Mouse (Mus musculus) naive thymus-derived CD4-positive, alpha-beta T cell, adult 2 months (primary cell): Measurements from ENCODE around the gene Afg1l.

Experiments
- DNase-seq: peaks from one replicate; pipeline ENCODE4 v3.0.0-alpha.2; 2011; ENCODE audit warnings: low read depth

The Afg1l gene

GRCm38 (mm10) chr10:42478341-42478720 lies at the start of gene Afg1l:
Afg1l (minus strand) TSS chr10:42478565.
- peak; percentile 96 for DNase-seq

GRCm38 (mm10) chr10:42525682-42526081 lies 47.3 kb upstream of the Afg1l start:
- DNase-seq, result no peak

DNA sequence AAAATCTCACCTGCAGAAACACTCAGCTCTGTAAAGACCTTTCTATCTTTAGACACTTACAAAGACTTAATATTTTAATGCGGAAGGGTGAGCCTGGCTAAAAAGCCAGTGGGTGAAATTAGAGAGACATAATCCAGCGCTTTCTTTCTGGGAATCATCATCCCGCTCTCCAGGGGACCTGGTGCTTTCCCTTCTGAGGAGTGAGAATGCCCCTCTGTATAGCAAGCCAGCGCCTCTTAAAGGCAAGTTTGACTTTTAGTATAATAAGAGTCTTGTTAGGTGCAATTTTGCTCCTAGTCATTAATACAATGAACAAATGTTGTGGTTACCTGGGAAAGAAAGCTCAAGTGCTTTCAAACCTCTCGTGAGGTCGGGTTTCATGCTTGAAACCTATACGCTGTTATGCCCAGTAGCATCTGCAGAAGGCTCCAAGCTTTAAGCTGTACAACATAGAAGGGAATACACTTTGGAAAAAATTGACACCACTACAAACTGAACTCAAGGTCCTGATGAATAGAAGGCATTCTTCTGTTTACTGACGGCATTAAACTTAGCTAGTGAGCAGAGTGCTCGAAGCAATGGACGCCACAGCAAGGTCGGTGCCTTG lies 45.3 kb upstream of the Afg1l start:
- DNase-seq, result no peak

DNA sequence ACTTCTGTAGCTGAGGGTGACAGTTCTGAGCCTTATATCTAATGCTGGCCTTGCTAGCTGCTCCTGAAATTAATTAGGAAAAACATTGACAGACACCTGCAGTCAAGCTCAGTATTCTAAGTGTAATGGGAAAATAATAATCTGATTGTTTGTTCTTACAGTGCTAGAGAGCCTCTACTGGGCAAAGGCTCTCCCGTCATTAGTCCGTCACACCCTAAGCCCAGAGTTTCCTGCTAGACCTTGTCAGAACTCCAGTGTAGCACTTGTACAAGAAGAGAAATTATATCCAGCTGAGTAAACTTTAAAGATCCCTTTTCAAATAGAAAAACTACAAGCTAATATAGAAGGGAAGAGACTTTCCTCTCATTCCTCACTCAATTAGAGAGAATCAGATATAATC lies 44.5 kb upstream of the Afg1l start:
- no peak for DNase-seq

GRCm38 (mm10) chr10:42521315-42521981 lies 43.1 kb upstream of the Afg1l start:
- no peak for DNase-seq

- DNase-seq, result no peak
Observed at GRCm38 (mm10) chr10:42518363-42518762, 40.0 kb upstream of the Afg1l start.

- DNase-seq, result no peak
Observed at GRCm38 (mm10) chr10:42514125-42514524, 35.8 kb upstream of the Afg1l start.

- DNase-seq, result no peak
Observed at GRCm38 (mm10) chr10:42511184-42512135, 33.1 kb upstream of the Afg1l start.

GRCm38 (mm10) chr10:42510141-42510540 lies 31.8 kb upstream of the Afg1l start:
- peak; percentile 38 for DNase-seq

DNA sequence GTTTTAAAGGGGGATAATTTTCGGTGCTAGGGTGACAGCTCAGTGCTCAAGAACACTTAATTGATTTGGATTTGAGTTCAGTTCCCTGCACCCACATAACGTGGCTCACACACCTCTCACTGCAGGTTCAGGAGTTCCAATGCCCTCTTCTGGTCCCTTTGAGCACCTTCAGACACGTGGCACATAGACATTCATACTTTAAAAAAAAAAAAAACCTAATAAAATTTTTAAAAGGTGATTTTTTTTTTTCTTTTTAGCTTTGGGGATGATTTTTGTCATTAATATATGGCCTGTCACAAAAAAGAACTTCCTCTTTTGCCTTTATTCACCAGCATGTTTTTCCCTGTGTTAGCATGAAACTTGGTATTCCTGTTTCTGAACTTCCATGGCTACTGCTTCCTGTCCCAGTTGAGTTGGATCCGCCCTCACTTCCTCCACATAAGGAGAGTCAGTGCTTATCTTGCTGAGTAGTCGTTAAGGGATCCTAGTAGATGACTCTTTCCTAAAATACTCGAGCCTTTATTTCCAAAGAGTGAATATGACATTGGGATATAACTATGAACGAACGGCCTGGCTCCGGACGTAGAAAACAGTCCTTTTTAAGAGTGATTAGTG lies 25.8 kb upstream of the Afg1l start:
- DNase-seq, result no peak

GRCm38 (mm10) chr10:42502349-42503111 lies 24.2 kb upstream of the Afg1l start:
- peak; percentile 79 for DNase-seq

DNA sequence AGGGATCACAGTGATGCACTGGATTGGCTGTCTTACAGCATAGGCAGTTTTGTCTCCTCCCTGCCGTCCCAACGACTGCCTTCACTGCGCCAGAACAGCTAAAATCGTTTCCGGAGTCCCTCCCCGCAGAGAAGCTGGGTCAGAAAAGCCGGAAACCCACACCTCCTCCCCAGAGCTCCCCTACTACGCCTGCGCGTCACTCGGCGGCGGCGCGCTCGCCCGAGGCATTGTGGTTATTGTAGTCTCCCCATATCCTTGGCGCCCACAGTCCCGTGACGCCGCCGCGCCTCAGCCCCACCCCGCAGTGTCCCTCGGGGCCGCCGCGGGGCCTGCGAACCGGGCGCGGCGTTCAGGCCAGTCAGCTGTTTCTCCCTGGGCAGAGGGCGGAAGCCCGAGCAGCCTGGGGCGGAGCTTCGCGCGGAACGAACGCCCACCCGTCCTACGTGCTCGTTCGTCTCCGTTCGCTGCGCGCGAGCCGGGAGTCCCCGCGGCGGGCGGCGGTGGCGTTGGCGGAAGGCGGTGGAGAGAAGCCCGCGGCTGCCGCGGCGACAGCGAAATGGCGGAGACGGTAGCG lies 23.5 kb upstream of the Afg1l start, which contains the start of gene Snx3:
TSS of gene Snx3 (plus strand) at position 256 of the 574 bp plus-strand sequence.
- peak; percentile 98 for DNase-seq

GRCm38 (mm10) chr10:42501161-42501560 lies 22.8 kb upstream of the Afg1l start:
- peak; percentile 46 for DNase-seq

DNA sequence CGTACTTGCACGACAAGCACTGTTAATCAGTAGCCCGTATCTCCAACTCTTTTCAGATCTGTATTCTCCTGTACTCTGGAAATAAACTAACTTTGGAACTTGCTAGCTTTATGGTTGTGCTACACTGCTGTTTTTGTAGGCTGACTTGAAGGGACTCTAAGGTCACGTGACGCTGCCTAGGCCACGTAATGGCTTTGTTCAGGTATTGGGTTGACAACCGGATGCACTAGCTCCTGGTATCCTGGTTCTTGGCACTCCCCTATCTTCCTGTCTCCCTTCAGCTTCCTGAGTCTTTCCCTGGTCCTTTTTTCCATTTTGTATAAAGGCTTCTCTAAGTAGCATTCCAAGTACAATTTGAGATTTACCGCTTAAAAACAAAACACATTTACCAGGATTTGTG lies 22.2 kb upstream of the Afg1l start:
- no peak for DNase-seq

- DNase-seq, result no peak
Observed at GRCm38 (mm10) chr10:42493000-42493399, 14.6 kb upstream of the Afg1l start.

DNA sequence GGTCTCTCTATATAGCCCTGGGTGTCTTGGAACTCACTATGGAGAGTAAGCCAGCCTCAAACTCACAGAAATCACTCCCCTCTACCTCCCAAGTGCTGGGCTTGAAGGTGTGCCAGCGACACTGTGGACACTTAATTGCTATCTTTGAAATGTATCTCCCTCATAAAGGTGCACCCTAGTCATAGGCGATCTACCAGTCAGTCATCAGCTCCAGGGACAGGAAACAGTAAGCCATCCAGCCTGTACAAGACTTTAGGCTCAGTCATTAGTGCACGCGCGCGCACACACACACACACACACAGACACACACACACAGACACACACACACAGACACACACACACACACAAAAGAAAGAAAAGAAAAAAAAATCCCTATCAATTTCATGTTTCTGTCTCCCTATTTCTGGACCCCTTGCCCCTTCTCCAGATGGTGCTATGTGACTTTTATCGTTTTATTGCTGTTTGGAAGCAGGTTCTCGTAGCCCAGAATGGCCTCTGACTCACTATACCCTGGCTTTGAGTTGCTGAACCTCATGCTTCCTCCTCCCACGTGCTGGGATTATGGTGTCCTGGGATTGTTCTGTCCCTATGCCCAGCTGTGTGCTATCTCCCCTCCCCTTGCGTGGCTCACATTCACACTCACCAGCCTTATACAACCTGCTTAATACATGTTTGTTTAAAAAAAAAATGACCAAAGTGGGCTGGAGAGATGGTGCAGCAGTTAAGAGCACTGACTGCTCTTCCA lies 13.8 kb upstream of the Afg1l start:
- DNase-seq, result no peak

- DNase-seq, result no peak
Observed at GRCm38 (mm10) chr10:42491158-42491557, 12.8 kb upstream of the Afg1l start.

DNA sequence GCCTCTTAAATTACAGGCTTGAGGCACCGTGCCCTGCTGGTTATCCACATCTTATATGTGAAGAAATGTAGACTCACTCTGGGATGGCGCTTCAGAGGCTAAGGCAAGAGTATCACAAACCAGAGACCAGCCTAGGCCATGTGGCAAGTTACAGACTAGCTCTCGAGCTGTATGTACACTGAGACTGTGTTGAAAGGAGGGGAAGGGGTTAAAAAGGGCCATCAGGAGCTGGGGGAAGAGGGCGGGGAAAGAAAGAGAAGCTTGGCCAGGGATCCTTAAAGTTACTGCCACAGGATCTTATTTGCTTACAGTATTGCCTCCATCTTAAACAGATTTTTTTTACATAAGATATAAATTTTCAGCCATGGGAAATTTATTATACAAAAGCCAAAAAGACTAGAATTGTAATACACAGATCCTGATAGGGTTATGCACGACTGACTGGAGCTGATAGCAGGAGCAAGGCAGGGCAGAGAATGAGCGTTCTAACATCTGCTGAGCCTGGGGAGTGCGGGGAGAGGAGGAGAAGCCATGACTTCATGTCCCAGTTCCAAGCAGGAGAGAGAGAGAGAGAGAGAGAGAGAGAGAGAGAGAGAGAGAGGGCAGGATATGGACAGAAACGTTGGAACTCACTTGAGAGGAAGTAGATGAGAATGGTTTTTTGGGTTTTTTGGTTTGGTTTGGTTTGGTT lies 10.4 kb upstream of the Afg1l start:
- no peak for DNase-seq

- DNase-seq, result no peak
Observed at GRCm38 (mm10) chr10:42480719-42481118, 2.4 kb upstream of the Afg1l start.
